Mouse (Mus musculus) gastrocnemius, postnatal 10 days (tissue): ENCODE measurements around the gene Foxk2. TPM values are rescaled to one million over a fixed set of nuclear protein-coding genes. Genes with fewer than 3 reads are reported as not detected.
A peak's percentile ranks its signal among the peaks of the same experiment; 100 is the strongest.

ENCODE experiments used
- DNase-seq: peaks from one replicate; pipeline ENCODE4 v3.0.0; 2021; ENCODE audit warnings: mixed read lengths
- long read RNA-seq, 2 experiments: library from polyadenylated mRNA; stranded (forward); transcript quantifications; one replicate each; pipeline ENCODE4 v2.0.0; 2021
- total RNA-seq, 2 experiments: library from RNA; stranded (reverse); gene quantifications; 2 replicates each; pipeline ENCODE4 v1.2.3; 2021

Foxk2 gene
- 10 to 100 TPM; 23.4 to 29.1 TPM for total RNA-seq
- long read RNA-seq, experiment 1, full-length matches to known transcripts: 6 of 30 reads
- long read RNA-seq, experiment 1, partial matches to known transcripts: 16 of 30 reads
- long read RNA-seq, experiment 1, other reads (novel, unspliced or antisense): 8 of 30 reads
- long read RNA-seq, experiment 2, full-length matches to known transcripts: 5 of 17 reads
- long read RNA-seq, experiment 2, partial matches to known transcripts: 3 of 17 reads
- long read RNA-seq, experiment 2, other reads (novel, unspliced or antisense): 9 of 17 reads

DNA sequence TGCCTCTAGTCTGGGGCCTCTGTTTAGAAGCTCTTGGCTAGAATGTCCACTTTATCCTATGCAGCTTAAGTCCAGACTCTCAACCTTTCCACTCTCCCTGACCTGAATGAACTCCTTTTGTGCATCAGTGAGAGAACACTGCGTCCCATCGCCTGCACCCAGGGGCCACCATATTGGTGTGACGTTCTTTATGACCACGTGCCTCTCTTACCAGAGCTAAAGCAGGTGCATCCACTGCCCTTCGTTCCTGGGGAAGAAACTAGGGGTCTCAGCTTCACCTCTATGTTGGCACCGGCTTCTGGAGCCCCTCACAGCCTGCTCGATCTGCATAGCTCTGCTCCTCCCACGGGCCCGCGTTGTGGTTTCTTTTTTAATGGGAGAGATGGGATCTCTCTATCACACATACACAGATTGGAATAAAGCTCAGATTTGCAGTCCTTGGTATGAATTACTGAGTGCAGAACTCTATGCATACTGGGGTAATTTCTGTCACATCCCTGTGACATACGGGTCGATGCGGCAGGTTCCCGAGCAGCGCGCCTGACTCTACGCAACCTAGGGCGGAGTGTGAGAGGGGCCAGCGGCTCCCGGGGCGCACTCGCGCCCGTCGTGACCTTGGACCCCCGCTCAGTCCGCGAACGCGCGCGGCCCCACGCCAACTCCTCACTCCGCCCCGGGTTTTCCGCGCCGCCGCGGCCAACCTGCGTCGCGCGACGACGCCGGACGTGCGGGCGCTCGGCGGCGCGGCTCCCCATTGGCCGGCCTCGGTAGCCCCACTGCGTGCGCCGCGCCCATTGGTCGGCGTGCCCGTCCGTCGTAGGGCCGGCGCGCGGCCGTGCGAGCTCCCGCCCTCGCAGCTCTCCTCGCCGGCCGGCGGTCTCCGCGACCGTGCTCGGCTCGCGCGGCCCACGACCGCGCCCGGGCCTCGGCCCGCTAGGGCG lies at the start of gene Foxk2:
Gene Foxk2, plus strand, starts transcription at position 831 of the 941 bp plus-strand sequence.
- DNase-seq: peak; percentile 96

DNA sequence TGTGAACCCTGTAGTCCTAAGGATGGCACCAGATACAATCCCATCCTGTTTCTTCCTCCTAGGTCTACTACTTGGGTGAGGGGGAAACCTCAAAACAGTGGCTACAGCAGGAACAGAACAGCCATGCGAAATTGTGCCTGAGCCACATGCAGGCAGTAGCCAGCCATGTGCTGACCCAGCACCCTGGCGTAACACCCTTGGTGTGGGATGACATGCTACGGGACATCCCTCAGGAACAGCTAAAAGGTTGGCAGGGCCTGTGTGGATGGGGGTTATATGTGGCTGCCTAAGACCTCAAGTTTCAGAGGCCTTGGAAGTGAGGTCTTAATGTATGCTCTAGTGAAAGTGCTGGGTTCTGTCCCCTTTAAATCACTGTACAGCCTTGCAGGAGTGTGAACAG lies 43.0 kb upstream of the Foxk2 start:
- no peak for DNase-seq

DNA sequence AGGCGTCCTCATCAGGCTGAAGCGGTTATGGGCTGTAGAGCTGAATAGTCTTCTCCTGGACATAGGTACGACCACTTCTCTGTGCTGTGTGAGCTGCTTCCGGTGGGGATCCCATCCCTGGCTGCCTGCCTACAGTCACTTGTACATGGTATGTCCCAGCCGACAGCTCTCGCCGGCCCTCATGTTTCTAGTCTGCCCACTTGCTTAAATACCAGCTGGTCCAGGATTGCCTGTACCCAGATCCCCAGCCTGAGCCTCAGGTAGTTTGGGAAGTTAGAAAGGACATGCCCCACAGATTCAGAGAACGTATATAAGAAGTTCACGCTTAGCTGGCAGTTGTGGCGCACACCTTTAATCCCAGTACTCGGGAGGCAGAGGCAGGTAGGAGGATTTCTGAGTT lies 40.0 kb upstream of the Foxk2 start:
- no peak for DNase-seq

DNA sequence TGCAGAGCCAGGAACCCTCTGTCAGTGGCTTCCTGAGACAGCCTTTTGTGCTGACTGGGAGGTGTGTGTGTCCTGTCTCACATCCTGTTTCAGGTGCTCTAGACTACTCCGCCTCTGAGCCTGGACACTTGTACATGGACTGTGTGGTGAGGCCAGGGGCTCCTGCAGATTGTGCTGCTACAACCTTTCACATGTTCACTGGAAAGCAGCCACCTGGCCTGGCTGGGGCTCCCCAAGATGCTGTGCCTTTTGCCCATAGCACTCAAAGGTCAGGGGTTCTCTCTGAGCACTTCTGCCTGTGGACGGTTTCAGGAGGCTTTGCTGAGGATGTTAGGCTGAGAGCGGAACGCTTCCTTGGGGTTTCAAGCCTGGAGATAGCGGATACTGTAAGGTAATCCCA lies 39.0 kb upstream of the Foxk2 start:
- DNase-seq: no peak

GRCm38 (mm10) chr11:121221321-121222010 lies 38.3 kb upstream of the Foxk2 start:
- DNase-seq: no peak

GRCm38 (mm10) chr11:121228129-121229017 lies 31.4 kb upstream of the Foxk2 start:
- DNase-seq: no peak

DNA sequence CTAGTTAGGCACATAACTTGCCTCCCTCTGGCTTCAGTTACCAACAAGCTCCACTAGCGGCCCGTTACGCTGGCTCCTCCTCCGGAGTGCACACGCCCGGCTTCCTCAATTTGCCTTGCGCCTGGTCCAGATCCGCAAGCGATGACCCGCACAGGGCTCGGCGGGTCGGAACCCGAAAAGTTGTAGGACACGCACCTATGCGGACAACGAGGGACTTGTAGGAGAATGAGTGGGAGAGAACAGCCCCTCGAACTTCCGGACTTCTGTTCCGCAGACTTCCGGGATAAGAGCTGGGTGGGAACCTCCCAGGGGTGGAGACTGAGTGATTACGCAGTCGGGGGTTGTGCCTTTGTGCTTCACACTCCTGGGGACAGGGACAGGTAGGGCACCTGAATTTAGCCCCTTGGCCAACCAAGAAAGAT lies 30.8 kb upstream of the Foxk2 start, which contains the start of gene Cybc1:
Gene Cybc1, minus strand, starts transcription at position 305 of the 422 bp plus-strand sequence.
- DNase-seq: peak; percentile 53

GRCm38 (mm10) chr11:121231191-121231590 lies 28.6 kb upstream of the Foxk2 start:
- no peak for DNase-seq

GRCm38 (mm10) chr11:121231628-121232291 lies 28.0 kb upstream of the Foxk2 start:
- DNase-seq: peak; percentile 39

DNA sequence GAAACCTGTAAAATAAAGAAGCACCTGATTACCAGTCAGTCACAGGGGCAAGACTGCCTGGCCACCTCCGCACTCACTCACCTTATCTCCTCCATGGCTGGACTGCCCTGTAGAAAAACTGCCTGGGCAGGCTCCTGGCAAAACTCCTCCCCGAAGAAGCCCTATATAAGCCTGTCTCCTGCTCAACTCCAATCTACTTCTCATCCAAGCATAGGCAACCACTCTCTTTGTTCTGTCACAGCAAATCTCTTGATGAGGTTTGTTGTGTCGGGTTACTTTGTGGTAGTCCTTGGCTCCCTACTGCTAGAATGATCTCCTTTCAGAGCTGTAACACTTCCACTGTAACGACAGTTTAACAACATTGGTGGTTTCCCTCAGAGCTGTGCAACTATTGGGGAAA lies 27.1 kb upstream of the Foxk2 start:
- DNase-seq: no peak

GRCm38 (mm10) chr11:121235475-121236238 lies 24.1 kb upstream of the Foxk2 start:
- DNase-seq: peak; percentile 28

GRCm38 (mm10) chr11:121236564-121237344 lies 23.0 kb upstream of the Foxk2 start, which contains the start of gene Narf:
Gene Narf (plus strand): TSS chr11:121237253.
- peak; percentile 94 for DNase-seq

GRCm38 (mm10) chr11:121237345-121238128 lies 22.3 kb upstream of the Foxk2 start:
- DNase-seq: no peak

DNA sequence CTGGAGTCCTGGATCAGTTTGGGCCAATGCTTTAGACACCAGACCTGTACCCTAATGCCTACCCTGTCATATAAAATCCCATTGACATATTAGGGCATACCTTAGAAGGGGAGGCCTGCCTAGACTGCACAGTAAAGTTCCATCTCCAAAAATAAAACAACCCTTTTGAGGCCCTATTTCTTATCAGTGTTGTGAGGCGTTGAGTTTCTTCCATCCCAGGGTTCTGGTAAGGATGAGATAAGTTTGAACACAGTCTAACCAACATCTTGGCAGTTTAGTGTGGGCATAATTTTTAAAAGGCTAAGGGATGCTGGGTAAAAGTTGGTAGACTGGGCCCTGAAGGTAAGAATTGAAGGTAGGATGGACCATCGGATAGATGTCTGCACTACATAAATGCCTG lies 20.1 kb upstream of the Foxk2 start:
- DNase-seq: no peak

DNA sequence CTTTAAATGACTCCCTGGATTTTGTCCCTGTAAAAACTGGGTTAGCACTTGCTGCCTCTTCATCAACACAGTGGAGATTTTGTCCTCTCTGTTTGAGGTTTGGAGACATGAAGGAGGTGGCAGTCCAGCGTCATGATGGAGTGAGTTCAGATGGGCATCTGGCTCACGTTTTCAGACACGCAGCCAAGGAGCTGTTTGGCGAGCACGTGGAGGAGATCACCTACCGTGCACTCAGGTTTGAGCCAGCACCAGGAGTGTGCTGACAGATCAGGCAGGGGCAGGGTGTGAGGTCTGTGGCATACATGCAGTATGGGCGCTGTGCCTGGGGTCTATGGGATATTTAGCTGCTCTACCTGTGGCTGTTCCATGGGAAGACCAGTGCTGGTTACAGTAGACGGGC lies 9.6 kb upstream of the Foxk2 start:
- no peak for DNase-seq

- DNase-seq: peak; percentile 43
Measured at GRCm38 (mm10) chr11:121260211-121260906, 569 bp downstream of the Foxk2 start.

GRCm38 (mm10) chr11:121261074-121261473 lies 1.3 kb downstream of the Foxk2 start:
- no peak for DNase-seq

- DNase-seq: no peak
Measured at GRCm38 (mm10) chr11:121277516-121277915, 17.7 kb downstream of the Foxk2 start.
